Mouse (Mus musculus): ENCODE data around the gene Olfr243. TPM values are rescaled to one million over a fixed set of nuclear protein-coding genes. Genes with fewer than 3 reads are reported as not detected.

Gene Olfr243
- not detected for polyA plus RNA-seq (2017; shearing (Covaris generic))

DNA sequence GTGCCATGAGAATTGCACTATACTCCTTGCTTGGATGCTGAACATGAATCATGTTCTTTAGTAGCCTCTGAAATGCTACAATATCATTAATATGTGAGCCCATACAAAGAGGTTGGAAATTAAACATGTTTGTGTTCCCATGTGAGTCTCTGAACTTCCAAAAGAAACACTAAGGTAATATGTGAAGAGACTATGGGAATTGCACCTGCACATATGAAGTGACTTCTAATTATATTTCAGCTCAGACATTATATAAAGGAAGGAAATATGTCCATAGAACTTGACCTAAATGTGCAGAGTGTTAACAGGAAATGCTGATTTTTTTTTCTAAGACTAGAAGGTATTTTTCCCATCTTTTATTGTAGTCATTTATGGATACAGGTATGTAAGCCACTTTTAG is at the start of gene Olfr243:
Olfr243 (plus strand) TSS at position 301 of the 400 bp plus-strand sequence.

DNA sequence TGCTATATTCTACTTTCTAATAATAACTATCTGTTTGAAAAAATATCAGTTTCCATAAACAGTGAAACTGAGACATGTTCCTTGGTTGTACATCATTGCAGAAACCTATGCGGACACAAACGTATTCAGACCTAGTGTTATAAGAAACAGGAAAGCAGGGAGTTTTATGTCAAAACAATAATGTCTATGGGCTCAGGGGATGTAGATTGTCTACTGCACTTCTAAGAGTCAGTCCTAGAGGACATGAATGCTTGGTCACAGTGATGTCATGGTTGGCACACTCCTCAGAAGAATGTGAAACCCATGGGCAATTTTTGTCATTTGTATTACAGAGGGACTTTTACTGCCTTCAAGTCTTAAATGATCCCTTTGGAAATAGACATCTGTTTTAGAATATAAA is 43.4 kb upstream of the Olfr243 start, which contains the start of gene Olfr624:
Olfr624 (minus strand) TSS at position 101 of the 400 bp plus-strand sequence.

DNA sequence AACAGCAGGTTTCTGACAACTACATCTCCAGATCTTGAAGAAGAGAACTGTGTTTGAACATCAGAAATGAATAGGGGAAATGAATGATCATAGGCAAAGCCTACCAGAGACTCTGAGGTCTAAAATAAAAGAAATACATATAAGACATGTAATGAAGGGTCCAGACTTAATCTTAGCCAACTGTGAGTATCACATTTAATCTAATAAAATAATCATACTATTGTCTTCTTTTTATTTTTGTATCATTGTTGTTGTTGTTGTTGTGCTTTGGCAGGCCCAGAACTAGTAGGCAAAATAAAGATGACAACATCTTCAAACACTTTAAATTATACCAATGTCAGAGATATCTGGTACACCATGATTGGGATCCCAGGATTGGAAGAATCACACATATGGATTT is 32.1 kb upstream of the Olfr243 start, which contains the start of gene Olfr625-ps1:
Olfr625-ps1 (plus strand) TSS at position 301 of the 400 bp plus-strand sequence.

DNA sequence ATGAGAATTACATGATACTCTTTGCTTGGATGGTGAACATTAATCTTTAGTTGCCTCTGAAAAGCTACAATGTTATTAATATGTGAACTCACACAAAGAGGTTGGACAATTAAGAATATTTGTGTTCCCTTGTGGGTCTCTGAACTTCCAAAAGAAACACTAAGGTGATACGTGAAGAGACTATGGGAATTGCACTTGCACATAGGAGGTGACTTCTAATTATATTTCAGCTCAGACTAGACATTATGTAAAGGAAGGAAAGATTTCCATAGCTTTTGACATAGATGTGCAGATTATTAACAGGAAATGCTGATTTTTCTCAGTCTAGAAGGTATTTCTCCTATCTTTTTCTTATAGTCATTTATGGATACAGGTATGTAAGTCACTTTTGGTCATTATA is 15.6 kb downstream of the Olfr243 start, which contains the start of gene Olfr628:
Olfr628 (plus strand) TSS at position 301 of the 400 bp plus-strand sequence.

DNA sequence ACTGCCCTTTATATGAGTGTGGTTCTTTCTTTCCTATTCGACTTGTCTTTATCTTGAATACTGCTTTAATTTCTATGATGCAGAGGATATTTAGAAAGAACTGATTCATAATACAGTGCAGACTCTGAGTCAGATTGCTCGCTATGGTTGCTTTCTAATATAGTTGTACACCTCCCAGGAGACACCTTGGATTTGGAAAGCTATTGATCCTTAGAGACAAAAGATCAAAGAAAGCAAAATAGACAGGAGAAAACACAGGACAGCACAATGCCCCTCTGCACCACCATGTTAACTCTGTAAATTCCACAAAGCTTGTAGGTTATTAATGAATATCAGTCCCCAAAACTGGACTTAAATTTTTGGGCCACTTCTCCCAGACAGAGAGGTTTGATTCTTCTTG is 30.4 kb downstream of the Olfr243 start, which contains the start of gene Olfr629:
Olfr629 (minus strand) TSS at position 101 of the 400 bp plus-strand sequence.

DNA sequence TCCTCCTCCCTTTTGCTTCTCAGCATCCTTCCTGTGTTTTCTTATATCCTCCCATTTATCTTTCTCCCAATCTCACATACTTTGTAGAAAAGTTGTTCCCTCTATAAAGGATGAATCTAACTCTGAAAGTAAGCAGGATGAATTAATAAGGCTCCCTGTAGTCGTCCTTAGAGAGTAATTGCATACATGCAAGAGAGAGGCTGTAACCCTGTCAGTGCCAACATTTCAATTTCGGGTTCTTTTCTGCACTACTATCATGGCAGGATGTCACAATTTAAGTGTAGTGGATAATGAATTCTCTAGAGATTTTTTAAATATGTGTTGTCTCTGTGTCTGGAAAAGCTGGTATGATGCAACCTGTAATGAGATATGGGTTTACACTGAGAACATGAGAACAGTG is 42.8 kb downstream of the Olfr243 start, which contains the start of gene Olfr630:
Olfr630 (minus strand) TSS at position 101 of the 400 bp plus-strand sequence.

Other genes starting within 250 kb of the Olfr243 start
- gene Olfr608, start 244.8 kb upstream of the Olfr243 start, polyA plus RNA-seq (2017; shearing (Covaris generic)) = not detected
- gene Olfr609, start 216.6 kb upstream of the Olfr243 start, polyA plus RNA-seq (2017; shearing (Covaris generic)) = not detected
- gene Olfr610, start 202.5 kb upstream of the Olfr243 start, polyA plus RNA-seq (2017; shearing (Covaris generic)) = not detected
- gene Olfr611, start 193.8 kb upstream of the Olfr243 start, polyA plus RNA-seq (2017; shearing (Covaris generic)) = not detected
- not detected for gene Olfr612, start 172.0 kb upstream of the Olfr243 start, polyA plus RNA-seq (2017; shearing (Covaris generic))
- gene Olfr613, start 166.6 kb upstream of the Olfr243 start, polyA plus RNA-seq (2017; shearing (Covaris generic)) = not detected
- gene Olfr615, start 158.6 kb upstream of the Olfr243 start, polyA plus RNA-seq (2017; shearing (Covaris generic)) = not detected
- not detected for gene Olfr616, start 145.5 kb upstream of the Olfr243 start, polyA plus RNA-seq (2017; shearing (Covaris generic))
- not detected for gene Olfr617, start 141.6 kb upstream of the Olfr243 start, polyA plus RNA-seq (2017; shearing (Covaris generic))
- gene Olfr618, start 124.6 kb upstream of the Olfr243 start, polyA plus RNA-seq (2017; shearing (Covaris generic)) = not detected
- not detected for gene Olfr619, start 114.1 kb upstream of the Olfr243 start, polyA plus RNA-seq (2017; shearing (Covaris generic))
- 0.12 TPM for gene Olfr620, start 102.1 kb upstream of the Olfr243 start, polyA plus RNA-seq (2017; shearing (Covaris generic))
- not detected for gene Olfr622, start 72.0 kb upstream of the Olfr243 start, polyA plus RNA-seq (2017; shearing (Covaris generic))
- gene Olfr623, start 51.0 kb upstream of the Olfr243 start, polyA plus RNA-seq (2017; shearing (Covaris generic)) = not detected
- not detected for gene Olfr624, start 43.5 kb upstream of the Olfr243 start, polyA plus RNA-seq (2017; shearing (Covaris generic))
- gene Olfr625-ps1, start 32.0 kb upstream of the Olfr243 start, polyA plus RNA-seq (2017; shearing (Covaris generic)) = not detected
- gene Olfr628, start 15.7 kb downstream of the Olfr243 start, polyA plus RNA-seq (2017; shearing (Covaris generic)) = not detected
- gene Olfr629, start 30.3 kb downstream of the Olfr243 start, polyA plus RNA-seq (2017; shearing (Covaris generic)) = not detected
- not detected for gene Olfr630, start 42.7 kb downstream of the Olfr243 start, polyA plus RNA-seq (2017; shearing (Covaris generic))
- not detected for gene Olfr69, start 56.9 kb downstream of the Olfr243 start, polyA plus RNA-seq (2017; shearing (Covaris generic))
- 0.09 TPM for gene Olfr68, start 65.0 kb downstream of the Olfr243 start, polyA plus RNA-seq (2017; shearing (Covaris generic))
- gene Olfr67, start 77.2 kb downstream of the Olfr243 start, polyA plus RNA-seq (2017; shearing (Covaris generic)) = not detected
- 19.9 TPM for gene Hbb-bt, start 99.3 kb downstream of the Olfr243 start, polyA plus RNA-seq (2017; shearing (Covaris generic))
- 82.8 TPM for gene Hbb-bs, start 113.4 kb downstream of the Olfr243 start, polyA plus RNA-seq (2017; shearing (Covaris generic))
- gene Hbb-bh2, start 125.8 kb downstream of the Olfr243 start, polyA plus RNA-seq (2017; shearing (Covaris generic)) = not detected
- gene Hbb-bh1, start 128.5 kb downstream of the Olfr243 start, polyA plus RNA-seq (2017; shearing (Covaris generic)) = not detected
- gene Hbb-y, start 138.5 kb downstream of the Olfr243 start, polyA plus RNA-seq (2017; shearing (Covaris generic)) = not detected
- gene Olfr66, start 171.6 kb downstream of the Olfr243 start, polyA plus RNA-seq (2017; shearing (Covaris generic)) = not detected
- not detected for gene Olfr64, start 179.8 kb downstream of the Olfr243 start, polyA plus RNA-seq (2017; shearing (Covaris generic))
- not detected for gene Olfr65, start 188.8 kb downstream of the Olfr243 start, polyA plus RNA-seq (2017; shearing (Covaris generic))
- not detected for gene Olfr631, start 214.2 kb downstream of the Olfr243 start, polyA plus RNA-seq (2017; shearing (Covaris generic))
- gene Olfr632, start 219.7 kb downstream of the Olfr243 start, polyA plus RNA-seq (2017; shearing (Covaris generic)) = not detected
- not detected for gene Olfr633, start 229.8 kb downstream of the Olfr243 start, polyA plus RNA-seq (2017; shearing (Covaris generic))